Mouse (Mus musculus) erythroblast, embryonic 14.5 days (primary cell): ENCODE data around the gene Cbfa2t2.

Experiments
- GATA1 ChIP-seq: IDR thresholded peaks from 2 replicates; pipeline ENCODE4 v1.6.1; 2012; ENCODE audit warnings: low read length, inconsistent platforms, mixed read lengths
- TAL1 ChIP-seq: IDR thresholded peaks from 3 replicates; pipeline ENCODE4 v1.6.1; 2012; ENCODE audit warnings: low read length, inconsistent platforms, mixed read lengths

GRCm38 (mm10) chr2:154583906-154584872 is 147.9 kb downstream of the Cbfa2t2 start:
- TF ChIP-seq TAL1: no peak
- no peak for TF ChIP-seq GATA1
